Mouse (Mus musculus) layer of hippocampus, adult 8-10 months (tissue): ENCODE measurements around the gene Alg9. TPM values are rescaled to one million over a fixed set of nuclear protein-coding genes. Genes with fewer than 3 reads are reported as not detected.
A peak's percentile ranks its signal among the peaks of the same experiment; 100 is the strongest.

ENCODE experiments used
- DNase-seq, 2 experiments: peaks; one replicate each; pipeline ENCODE4 v3.0.0; 2022; ENCODE audit warnings: low spot score in 2 of 2
- total RNA-seq, 4 experiments: library from RNA; stranded (reverse); gene quantifications; 2 replicates each; pipeline ENCODE4 v1.2.4; 2022

The Alg9 gene
- 10 to 100 TPM; 21.2 to 34.8 (median 31.2) TPM for total RNA-seq

DNA sequence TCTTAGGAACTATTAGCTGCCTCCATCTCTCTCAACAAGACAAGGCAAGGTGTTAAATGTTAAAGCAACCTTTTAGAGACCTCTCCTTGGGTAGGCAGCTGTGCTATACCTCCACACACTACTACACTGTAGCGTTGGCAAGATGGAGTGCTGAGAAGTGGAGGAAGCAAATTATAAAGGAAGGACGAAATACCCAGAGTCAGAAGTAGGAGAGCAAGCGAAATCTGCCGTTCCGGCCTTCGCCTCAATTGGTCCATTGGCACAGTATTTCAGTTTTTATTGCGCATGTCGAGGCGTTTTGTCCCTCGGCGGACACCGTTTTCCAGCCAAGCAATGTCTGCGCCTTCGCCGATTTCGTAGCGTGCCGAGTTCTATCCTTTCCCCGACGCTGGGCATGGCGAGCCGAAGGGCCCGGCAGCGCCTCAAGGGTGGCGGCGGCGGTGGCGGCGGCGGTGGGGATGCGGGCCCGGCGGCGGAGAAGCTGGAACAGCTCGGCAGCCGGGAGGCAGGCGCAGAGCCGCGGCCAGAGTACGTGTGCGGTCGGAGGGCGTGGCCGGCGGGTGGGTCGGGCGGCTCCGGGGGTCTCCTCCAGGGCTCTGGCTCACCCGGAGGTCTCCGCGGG, at the start of gene Alg9, which contains the start of gene 1110032A03Rik:
Gene Alg9, plus strand, starts transcription at position 29 of the 622 bp plus-strand sequence.
Gene 1110032A03Rik, minus strand, starts transcription at position 530 of the 622 bp plus-strand sequence.
- DNase-seq: peak; percentile 78 to 89

GRCm38 (mm10) chr9:50725921-50726590, 48.8 kb upstream of the Alg9 start:
- DNase-seq: no peak

DNA sequence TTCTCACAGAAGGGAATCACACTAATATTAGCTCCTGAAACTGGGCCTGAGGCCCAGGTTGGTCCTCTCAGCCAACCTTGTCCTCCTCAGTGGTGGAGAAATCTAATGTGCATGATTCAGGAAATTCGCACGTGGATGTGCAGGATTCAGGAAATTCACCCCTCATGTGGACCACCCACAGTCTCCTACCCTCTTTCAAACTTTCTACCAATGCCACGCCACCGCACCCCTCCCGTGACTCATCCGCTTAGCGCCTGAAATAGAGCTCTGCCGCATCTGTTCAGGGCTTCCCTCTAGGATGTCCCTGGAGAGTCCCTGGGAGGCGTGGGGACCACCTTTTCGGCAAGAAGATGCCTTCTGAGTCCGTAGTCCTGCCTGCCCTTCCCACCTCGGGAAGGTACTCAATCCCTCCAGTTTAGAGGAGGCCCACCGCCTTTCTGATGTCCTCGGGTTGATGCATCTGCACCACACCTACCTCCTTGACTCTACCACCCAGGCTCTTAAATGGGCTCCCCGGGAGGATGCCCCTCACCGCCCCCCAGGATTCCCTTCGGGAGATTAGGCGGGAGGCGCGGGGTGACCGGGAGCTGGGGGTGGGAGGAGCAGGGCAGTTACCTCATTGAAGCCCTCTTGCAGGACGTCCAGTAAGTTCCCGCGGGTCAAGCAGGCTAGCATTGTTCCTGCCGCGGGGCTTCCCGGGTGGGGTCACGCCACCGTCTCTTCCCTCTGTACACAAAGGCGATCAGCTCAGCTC, 47.5 kb upstream of the Alg9 start:
- DNase-seq: peak in 1 of 2 experiments; percentile 46

DNA sequence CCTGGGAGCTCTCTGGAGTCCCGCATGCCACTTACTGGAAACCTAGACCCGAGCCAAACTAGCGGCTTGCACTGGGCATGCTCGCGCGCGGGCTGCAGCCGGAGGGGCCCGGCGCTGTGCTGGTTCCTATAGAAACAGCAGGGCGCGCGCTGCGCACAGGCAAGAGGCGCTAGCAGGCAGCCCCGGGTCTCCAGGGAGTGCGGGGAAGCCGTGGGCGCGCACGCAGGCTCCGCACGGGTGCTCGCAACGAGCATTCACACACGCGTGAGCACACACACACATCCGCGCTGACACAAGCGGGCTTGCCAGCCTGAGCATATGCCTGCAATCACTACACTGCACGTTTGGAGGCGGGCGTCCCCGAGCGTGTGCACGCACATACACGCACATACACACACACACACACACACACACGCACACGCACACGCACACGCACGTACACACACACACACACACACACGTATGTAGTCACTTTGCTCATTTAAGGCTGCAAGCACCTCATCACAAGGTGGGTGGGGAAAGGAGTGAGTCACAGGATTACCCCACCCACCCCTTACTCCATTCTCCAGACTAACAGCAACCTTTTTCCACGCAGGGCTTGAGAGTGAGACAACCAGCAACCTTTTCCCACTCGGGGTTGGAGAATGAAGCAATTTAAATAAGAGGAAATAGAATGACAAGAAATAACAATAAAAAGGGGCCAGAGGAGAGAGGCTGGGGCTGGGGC, 46.7 kb upstream of the Alg9 start:
- peak; percentile 83 to 86 for DNase-seq

DNA sequence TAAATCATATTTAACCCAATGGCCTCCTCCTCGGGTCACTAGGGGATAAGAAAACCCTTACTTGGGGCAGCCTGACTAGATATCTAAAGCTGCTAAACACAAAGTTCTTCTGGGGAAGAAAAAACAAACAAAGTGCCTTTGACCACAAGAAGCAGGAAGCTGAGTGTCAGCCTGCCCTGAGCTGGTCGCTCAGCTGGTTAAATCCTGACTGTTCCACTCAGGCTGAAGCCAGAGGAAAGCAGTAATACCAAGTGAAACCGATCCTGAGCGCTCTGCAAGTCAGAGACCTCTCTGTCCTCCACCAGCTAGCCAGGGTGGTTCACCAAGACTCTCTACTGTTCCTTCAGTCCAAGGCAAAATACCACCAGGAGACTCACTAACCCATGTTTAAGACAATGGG, 45.2 kb upstream of the Alg9 start:
- DNase-seq: no peak

- no peak for DNase-seq
These were observed 42.3 kb upstream of the Alg9 start for GRCm38 (mm10) chr9:50732560-50732959.

DNA sequence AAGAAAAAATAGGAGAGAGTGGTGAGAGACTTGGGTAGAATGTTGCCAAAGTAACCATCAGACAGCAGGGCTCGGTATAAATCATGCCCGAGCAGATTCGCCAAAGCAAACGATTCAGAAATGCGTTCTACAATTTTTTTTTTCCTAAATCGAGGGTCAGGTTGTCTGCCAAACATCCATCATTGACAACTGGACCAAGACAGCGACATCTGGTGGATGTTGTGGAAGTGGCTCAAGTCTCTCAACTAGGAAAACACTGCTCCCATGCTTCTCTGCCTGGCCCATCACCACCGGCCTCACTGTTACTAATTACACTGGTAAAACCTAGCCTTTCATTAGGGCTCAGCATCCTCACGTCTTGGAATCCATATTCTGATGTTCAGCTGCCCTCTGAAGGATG, 39.8 kb upstream of the Alg9 start:
- DNase-seq: peak in 1 of 2 experiments; percentile 63

GRCm38 (mm10) chr9:50738914-50739870, 35.6 kb upstream of the Alg9 start, which contains the start of gene Dixdc1:
Gene Dixdc1, minus strand, starts transcription at chr9:50739517.
- peak; percentile 93 to 94 for DNase-seq

GRCm38 (mm10) chr9:50740867-50741784, 33.7 kb upstream of the Alg9 start:
- DNase-seq: no peak

DNA sequence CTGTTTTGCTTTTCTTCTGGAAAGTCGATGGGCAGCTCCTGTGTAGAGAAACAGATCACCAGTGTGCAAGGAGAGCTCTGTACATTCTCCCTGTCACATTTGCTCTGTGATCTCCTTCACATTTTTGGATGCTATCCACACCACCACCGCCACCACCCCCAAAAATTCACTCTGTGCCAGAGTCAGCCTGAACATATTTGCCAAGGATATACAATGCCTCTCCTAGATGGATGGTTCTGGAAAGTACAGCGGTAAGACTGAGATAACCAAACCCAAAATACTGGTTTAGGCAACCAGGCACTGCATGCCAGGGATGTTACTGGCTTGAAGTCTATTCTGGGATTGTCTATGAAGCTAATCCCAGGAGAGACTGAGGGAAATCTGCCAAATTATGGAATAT, 32.6 kb upstream of the Alg9 start:
- no peak for DNase-seq

DNA sequence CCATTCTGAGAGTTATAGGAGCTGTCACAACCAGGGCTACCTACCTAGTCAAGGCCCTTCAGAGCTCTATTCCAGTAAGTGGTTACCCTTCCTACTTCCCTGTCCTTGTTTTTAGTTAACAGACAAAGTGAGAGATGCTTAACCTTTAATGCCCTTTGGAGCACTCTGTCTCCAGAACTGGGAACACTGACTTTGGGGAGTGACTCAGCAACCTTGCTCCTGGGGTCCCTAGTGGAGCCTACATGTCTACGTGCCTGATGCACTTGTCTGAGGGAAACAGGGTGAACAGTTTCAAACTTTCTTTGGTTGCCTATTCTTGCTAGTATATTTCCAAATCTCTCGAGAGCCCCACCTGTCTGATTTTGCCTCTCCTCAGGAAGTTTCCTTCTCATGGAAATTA, 32.1 kb upstream of the Alg9 start:
- DNase-seq: no peak

DNA sequence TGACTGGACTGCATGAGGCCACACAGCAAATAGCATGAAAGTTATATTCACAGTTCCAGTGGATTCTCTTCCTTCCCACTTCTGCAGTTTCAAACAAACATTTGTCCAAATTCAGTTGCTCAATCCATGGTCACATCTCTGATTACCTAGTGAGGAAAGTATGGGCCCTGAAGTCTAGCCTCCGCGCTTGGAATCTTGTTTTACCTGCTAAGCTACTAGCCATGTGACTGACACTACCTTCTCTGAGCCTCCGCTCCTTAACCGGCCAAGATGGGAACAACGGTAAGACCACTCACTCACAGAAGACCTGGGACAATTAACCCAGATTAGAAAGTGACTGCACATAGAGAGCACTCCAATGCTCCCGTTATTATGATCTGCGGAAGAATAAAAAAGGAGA, 29.0 kb upstream of the Alg9 start:
- no peak for DNase-seq

DNA sequence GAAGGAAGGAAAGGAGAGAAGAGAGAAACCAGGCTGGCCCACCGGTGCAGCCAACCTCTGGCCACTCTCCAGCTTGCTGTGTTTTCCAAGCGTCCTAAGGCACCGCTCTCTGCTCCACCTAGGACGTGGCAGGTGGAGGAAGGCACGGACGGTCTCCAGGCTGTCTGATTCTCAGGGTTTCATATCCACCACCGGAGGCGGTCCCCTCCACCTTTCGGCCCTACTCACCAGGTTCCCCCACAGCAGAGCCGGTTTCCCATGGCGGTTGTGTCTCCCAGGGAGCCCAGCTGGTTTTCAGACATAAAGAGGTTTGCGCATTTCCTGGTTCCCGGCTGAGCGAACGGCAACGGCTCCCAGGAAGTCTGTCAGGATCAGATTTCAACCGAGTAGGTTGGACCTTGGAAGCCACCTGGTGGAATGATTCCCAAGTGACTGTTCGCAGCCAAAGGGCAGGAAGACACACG, 28.6 kb upstream of the Alg9 start, which contains the start of gene 2310030G06Rik:
Gene 2310030G06Rik, minus strand, starts transcription at position 323 of the 464 bp plus-strand sequence.
- no peak for DNase-seq

DNA sequence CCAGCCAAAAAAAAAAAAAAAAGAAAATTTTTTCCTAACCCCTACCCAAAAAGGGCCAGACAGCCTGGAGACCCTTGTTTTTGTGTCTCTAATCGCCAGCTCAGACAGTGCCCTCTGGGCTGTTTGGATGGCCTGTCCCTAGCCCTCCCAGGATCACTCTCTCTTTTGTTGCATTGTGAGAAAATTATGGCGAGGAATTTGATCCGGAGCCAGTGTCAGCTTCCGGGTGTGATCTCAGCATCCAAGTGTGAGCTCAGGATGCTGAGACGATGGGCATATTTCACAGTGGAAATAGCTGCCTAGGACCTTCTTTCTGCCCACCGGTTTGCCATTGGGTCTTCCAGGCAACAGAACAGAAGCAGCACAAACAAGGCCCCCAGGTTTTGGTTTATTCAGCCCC, 24.1 kb upstream of the Alg9 start:
- no peak for DNase-seq

DNA sequence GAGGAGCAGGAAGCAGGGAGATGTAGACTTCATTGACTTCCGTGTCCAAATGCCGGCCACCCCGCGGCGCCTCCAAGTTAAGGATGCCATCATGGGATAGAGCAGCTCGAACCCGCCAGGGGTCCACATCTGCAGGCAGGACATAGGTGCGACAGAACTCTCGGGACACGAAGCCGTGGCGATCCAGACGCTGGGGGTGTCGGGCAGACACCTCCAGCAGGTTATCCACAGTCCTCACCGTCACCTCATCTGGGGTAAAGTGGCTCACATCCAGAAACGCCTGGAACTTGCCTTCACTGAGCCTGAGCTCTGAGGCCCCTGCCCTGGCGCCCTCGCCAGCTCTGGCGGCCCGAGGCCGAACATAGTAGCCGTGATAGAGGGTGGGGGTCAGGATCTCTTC, 23.5 kb upstream of the Alg9 start, which contains the start of gene Cryab:
Gene Cryab, plus strand, starts transcription at position 3 of the 400 bp plus-strand sequence.
- DNase-seq: no peak

DNA sequence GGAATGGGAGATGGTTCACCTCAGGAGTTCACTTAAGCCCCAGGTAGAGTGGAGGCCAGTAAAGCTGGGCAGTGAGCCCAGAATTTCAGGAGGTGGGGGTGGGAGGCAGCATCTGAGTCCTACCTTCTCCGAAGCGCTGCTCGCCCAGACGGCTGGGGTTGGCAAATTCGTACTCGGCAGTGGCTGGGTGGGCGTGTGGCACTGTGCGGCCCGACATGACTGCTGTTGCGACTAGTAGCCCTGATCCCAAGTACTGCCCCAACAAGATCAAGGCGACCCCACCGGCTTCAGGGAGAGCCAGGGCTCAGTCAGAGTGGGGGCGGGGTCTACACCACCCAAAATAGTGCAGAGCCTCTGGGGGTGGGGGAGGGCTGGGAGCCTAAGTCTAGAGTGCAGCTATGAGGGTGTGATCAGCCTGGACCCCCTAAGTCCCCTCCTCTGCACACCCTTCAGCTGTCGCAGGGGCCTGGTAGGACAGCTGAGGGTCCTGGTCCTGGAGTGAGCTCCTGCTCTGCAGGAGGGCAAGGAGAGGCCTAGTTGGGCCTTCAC, 22.7 kb upstream of the Alg9 start, which contains the start of gene Hspb2:
Gene Hspb2, minus strand, starts transcription at position 301 of the 549 bp plus-strand sequence.
- no peak for DNase-seq

DNA sequence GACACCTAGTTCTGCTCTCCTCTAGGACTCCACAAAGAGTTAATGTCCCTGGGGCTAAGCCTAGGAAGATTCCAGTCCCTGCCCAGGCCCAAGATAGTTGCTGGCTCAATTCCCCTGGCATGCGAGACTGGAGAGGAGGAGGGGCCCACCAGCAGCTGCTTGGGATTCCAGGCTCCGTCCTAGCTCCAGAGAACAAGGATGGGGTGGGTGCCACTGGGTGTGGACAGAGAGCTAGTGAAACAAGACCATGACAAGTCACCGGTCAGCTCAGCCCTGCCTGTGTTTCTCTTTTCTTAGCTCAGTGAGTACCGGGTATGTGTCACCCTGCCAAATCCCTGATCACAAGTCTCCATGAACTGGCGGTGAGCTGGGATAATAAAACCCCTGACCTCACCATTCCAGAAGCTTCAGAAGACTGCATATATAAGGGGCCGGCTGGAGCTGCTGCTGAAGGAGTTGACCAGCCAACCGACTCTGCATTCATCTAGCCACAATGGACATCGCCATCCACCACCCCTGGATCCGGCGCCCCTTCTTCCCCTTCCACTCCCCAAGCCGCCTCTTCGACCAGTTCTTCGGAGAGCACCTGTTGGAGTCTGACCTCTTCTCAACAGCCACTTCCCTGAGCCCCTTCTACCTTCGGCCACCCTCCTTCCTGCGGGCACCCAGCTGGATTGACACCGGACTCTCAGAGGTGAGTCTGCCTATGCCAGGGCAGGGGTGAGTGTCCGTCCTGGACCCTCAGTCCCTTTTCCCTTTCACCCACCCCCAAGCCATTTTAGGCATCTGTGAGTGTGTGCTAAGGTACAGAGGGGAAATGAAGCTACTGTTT, 21.8 kb upstream of the Alg9 start:
- peak; percentile 76 to 77 for DNase-seq

GRCm38 (mm10) chr9:50753947-50754346, 20.9 kb upstream of the Alg9 start:
- DNase-seq: no peak
